Mouse (Mus musculus): Measurements from ENCODE around the gene Pdzrn3.

DNA sequence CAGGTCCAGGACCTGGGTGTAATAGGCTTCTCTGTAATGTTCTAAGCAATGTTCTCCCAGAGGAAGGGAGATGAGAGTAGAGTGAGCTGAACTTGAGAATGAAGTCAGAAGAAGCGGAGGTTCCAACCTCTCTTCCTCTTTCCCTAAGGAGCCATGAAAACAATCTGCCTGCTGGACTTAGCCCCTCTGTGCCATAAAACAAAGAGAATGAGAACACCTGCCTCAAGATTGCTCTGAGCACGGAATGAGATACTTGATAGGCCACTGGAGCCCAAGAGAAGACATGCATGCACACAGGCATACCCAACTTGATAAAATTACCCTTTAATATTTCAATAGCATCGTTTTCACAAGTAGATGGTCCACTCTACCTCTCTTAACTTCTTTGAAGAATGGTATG lies 133.3 kb downstream of the Pdzrn3 start:
- TF ChIP-seq E2F4 (IDR thresholded peaks at IDR 0.05; ENCODE audit: insufficient read depth) (no peak), POLR2A (IDR thresholded peaks at IDR 0.05; ENCODE audit: insufficient read length, low read depth) (no peak), MYOD1 (IDR thresholded peaks at IDR 0.05; ENCODE audit: control insufficient read depth in 1 of 3, insufficient read length in 2 of 3, low read depth in 2 of 3) (no peak), CEBPB (IDR thresholded peaks at IDR 0.05; ENCODE audit: insufficient read depth, poor library complexity, severe bottlenecking) (no peak), USF1 (IDR thresholded peaks at IDR 0.05; ENCODE audit: low read depth) (no peak), TCF3 (IDR thresholded peaks at IDR 0.05; ENCODE audit: insufficient read length, low read depth) (no peak), TCF12 (IDR thresholded peaks at IDR 0.05; ENCODE audit: insufficient read depth, poor library complexity, severe bottlenecking) (no peak), POLR2AphosphoS2 (IDR thresholded peaks at IDR 0.05; ENCODE audit: insufficient read length, low read depth) (no peak), MAX (IDR thresholded peaks at IDR 0.05; ENCODE audit: low read depth) (no peak), MYOG (IDR thresholded peaks at IDR 0.05; ENCODE audit: control insufficient read depth in 1 of 3, insufficient read depth in 1 of 3, insufficient read length in 2 of 3, low read depth in 2 of 3) (no peak)
